Mouse (Mus musculus) monocyte, adult 2 months (primary cell): Measurements from ENCODE around the gene Rrn3.
A peak's percentile ranks its signal among the peaks of the same experiment; 100 is the strongest.
"Not testable (repeated sequence)": the region's sequence is repeated elsewhere in the genome, so short reads cannot be mapped to it uniquely, and the experiment has no call there.

Experiments
- DNase-seq, 2 experiments: peaks; one replicate each; pipeline ENCODE4 v3.0.0; 2022; ENCODE audit warnings: low spot score in 2 of 2, low read depth in 1 of 2

Rrn3 gene

GRCm38 (mm10) chr16:13781216-13781615, 708 bp downstream of the Rrn3 start:
- DNase-seq = no peak

DNA sequence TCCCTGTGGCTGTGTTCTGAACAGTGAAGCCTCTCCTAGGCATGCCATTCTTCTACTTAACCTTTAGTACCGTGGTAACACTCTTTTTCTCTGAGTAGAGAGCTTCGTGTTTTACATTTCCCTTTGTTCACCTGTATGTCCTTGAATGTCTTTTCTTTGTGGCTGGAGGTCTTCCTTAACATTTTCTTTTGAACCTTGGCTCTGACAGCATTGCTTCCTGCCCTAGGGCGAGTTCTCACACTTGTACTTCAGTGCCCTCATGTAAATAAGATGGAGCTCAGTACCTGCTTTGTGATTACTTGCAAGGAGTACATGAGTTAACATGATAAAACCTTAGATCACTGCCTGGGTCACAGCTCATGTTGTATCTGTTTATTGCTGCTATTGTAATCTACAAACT, 5.4 kb downstream of the Rrn3 start:
- DNase-seq = no peak

- DNase-seq = not testable (repeated sequence)
Observed at GRCm38 (mm10) chr16:13793441-13793840, 12.9 kb downstream of the Rrn3 start.

DNA sequence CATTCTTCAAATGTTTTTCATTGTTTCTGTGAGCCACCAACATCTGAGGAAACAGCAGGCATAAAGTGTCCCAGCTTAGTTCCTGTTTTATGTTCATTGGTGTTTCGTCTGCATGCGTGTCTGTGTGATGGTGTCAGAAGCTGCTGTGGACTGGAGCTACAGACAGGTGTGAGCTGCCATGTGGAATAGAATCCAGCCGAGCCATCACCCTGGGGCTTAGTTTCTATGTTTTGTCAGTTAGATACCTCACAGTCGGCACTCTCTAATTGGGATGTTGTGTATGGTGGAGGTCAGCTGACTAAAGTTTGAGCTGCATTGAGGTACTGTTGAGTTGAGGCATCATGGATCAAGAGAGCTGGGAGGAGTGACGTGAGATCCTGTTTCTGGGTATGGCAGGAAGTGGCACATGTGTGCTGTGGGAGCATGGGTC, 16.3 kb downstream of the Rrn3 start:
- DNase-seq = no peak

GRCm38 (mm10) chr16:13801231-13801630, 20.7 kb downstream of the Rrn3 start:
- DNase-seq = no peak

- DNase-seq = no peak
Observed at GRCm38 (mm10) chr16:13804666-13805065, 24.2 kb downstream of the Rrn3 start.

GRCm38 (mm10) chr16:13807616-13808015, 27.1 kb downstream of the Rrn3 start:
- no peak for DNase-seq

- no peak for DNase-seq
Observed at GRCm38 (mm10) chr16:13808410-13808809, 27.9 kb downstream of the Rrn3 start.

GRCm38 (mm10) chr16:13812152-13812551, 31.6 kb downstream of the Rrn3 start:
- DNase-seq = no peak

- no peak for DNase-seq
Observed at GRCm38 (mm10) chr16:13813200-13813599, 32.7 kb downstream of the Rrn3 start.

DNA sequence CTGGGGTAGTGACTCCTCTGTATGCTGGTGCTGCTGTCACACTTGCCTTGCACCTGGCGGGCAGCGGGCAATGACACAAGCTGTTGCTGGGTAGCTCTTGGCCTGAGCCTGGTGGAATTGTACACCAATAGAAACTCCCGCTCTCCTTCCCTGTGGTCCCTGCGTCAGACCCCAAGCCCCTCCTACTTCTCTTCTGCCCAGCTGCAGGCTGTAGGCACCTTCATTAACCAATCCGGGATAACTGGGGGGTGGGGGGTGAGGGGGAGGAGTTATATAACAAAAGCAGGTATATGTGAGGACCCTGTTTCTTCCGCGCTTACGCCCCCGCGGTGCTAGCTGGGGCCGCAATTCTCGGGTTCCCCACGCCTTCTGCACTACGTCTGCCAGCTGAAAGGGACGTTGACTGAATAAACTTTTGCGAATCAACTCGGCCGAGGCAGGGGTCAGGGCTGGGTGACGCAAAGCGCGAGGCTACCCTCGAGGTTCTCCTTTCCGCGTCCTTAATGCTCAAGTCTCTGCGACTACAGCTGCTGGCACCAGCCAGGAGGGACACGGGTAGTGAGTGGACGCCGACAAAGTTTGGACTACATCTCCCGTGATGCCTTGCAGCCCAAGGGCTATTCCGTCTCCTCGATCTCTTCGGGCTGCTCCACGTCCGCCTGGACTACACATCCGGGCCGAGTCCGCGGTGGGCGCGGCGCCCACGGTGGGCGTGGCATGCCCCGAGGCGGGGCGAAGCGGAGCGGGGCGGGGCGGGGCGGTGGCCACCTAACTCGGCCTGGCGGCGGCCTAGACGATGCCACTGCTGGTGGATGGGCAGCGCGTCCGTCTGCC, 38.3 kb downstream of the Rrn3 start, which contains the start of gene Ntan1:
Gene Ntan1 (plus strand): TSS at position 286 of the 834 bp plus-strand sequence.
- peak; percentile 87 to 92 for DNase-seq

- no peak for DNase-seq
Observed at GRCm38 (mm10) chr16:13819394-13819743, 38.9 kb downstream of the Rrn3 start.

GRCm38 (mm10) chr16:13819806-13820500, 39.4 kb downstream of the Rrn3 start:
- no peak for DNase-seq

GRCm38 (mm10) chr16:13820771-13821170, 40.3 kb downstream of the Rrn3 start:
- no peak for DNase-seq

DNA sequence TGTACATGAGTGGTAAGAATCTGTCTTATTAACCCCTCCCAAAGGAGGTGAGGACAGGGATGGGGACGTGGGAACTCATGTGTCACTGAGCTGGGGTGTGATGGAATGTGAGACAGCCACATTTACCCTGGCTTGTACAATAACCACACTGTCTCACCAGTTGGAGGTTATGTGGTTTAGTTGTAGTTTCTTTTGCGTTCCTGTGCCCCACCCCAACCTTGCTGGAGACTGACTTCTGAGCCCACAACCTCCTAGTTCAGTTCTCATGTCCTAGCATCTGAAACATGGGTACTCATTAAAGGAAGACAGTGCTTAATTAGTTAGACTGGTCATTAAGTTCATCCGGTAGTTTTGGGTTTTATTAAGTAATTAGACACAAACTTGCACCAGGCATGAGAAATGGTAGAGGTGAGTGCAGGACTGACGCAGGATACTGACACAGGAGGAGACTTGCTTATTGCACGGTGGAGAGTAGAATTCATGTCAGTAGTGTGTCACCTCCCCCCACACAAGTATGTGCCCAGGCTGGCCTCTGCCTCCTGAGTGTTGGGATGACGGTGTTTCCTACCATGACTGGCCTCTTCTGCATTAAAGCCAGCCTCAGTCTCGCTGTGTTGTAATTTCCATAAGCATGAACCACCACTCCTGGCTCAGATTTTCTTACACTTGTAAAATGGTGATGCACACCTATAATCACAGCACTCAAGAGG, 45.4 kb downstream of the Rrn3 start:
- DNase-seq = no peak

GRCm38 (mm10) chr16:13826511-13826910, 46.0 kb downstream of the Rrn3 start:
- no peak for DNase-seq

DNA sequence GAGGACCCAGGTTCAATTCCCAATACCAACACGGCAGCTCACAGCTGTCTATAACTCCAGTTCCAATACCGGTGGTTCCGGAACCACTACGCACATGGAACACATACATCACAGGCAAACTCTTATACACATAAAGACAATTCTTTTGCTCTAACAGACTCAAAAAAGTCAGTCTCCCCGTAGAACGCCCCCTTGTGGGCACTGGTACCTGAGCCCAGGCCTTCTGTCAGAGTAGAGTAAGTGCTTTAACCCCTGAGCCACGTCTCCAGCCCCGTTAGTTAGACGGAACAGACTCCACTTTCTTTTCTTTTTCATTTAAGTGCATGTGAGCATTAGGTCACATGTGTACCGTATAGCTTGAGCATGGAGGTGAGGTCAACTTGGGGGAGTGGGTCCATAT, 49.9 kb downstream of the Rrn3 start:
- no peak for DNase-seq

GRCm38 (mm10) chr16:13831606-13832005, 51.1 kb downstream of the Rrn3 start:
- no peak for DNase-seq

DNA sequence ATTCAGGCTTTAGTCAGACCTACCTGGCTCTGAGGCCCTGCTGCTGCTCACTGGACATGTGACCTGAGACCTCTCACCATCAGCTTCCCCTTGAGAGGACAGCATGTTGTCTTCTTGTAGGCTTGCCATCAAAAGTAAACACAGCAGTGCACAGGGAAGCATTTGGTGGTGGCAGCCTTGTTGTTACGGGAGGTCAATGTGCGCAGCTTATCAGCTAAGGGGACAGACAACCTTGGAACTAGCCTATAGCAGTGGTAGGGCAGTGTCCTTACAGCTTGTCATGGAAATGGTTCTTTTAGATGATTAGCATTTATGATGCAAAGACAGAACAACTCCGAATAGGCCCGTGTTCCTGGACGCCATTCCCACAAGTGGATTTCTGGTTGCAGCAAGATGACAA, 53.9 kb downstream of the Rrn3 start:
- DNase-seq = no peak

DNA sequence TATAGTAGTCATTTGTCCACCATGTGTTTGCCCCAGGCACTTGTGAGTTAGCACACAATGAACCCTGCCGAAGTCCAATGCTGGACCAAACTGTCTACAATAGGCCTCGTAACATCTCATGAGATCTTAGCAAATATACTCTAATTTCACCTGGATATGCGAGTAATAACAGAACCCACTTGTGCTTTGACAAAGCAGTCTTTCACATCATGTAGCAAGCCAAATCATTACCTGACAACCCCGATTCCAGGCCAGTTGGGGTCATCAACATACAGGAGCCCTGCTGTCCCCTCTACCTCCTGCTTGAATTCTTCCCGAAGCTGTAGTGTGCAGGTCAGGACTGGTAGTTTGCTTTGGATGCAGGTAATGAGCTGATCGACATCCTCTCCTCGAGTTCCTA, 59.5 kb downstream of the Rrn3 start:
- no peak for DNase-seq

- DNase-seq = no peak
Observed at GRCm38 (mm10) chr16:13840956-13841355, 60.4 kb downstream of the Rrn3 start.

GRCm38 (mm10) chr16:13845031-13845430, 64.5 kb downstream of the Rrn3 start:
- DNase-seq = no peak
